Mouse (Mus musculus): ENCODE results near the gene Nudt14.

Nudt14 gene

GRCm38 (mm10) chr12:112941776-112942713 lies at the start of gene Nudt14:
Gene Nudt14 (minus strand): TSS chr12:112942124.
- DNase-seq (ENCODE audit: low spot score) = peak; percentile 82

- no peak for DNase-seq (ENCODE audit: low spot score)
Observed at GRCm38 (mm10) chr12:112991444-112991843, 49.5 kb upstream of the Nudt14 start.

DNA sequence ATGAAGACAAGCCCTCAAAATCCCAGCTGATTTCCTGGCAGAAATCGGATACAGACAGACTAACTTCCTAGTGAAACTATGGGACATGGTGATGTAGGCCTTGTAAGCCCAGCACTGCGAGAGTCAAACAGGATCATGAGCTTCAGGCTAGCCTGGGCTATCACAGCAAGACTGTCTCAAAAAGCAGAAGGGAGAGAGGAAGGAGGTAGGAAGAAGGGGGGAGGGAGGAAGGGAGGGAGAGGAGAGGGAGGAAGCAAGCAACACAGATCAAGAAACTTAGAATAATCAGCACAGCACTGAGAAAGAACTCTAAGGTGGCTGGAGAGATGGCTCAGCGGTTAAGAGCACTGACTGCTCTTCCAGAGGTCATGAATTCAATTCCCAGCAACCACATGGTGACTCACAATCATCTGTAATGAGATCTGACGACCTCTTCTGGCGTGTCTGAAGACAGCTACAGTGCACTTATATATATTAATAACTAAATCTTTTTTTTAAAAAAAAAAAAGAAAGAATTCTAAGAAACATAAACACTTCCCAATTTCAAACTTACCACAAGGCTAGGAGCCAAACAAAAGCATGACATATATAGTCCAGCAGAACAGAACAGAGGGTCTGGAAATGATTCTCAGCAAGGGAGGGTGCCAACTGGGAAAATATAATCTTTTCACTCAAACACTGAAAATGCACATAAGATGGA lies 48.9 kb upstream of the Nudt14 start:
- no peak for DNase-seq (ENCODE audit: low spot score)

GRCm38 (mm10) chr12:112987877-112988276 lies 46.0 kb upstream of the Nudt14 start:
- DNase-seq (ENCODE audit: low spot score) = peak; percentile 41

- no peak for DNase-seq (ENCODE audit: low spot score)
Observed at GRCm38 (mm10) chr12:112985346-112985745, 43.4 kb upstream of the Nudt14 start.

GRCm38 (mm10) chr12:112982031-112982430 lies 40.1 kb upstream of the Nudt14 start:
- DNase-seq (ENCODE audit: low spot score) = no peak

DNA sequence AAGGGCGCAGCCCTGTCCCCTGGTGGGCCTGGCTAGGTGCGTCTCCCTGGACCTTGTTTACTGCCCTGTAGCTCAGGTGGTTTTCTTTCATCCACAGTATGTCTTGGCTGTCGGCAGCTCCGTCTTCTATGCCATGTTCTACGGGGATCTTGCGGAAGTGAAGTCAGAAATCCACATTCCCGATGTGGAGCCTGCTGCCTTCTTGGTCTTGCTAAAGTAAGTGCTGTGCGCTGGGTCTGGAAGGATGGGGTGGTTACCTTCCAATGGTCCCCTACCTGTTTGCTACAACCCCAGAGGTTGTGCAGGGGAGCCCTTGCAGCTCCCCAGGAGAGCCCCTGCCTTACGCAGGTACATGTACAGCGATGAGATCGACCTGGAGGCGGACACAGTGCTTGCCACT lies 35.2 kb upstream of the Nudt14 start:
- no peak for DNase-seq (ENCODE audit: low spot score)

DNA sequence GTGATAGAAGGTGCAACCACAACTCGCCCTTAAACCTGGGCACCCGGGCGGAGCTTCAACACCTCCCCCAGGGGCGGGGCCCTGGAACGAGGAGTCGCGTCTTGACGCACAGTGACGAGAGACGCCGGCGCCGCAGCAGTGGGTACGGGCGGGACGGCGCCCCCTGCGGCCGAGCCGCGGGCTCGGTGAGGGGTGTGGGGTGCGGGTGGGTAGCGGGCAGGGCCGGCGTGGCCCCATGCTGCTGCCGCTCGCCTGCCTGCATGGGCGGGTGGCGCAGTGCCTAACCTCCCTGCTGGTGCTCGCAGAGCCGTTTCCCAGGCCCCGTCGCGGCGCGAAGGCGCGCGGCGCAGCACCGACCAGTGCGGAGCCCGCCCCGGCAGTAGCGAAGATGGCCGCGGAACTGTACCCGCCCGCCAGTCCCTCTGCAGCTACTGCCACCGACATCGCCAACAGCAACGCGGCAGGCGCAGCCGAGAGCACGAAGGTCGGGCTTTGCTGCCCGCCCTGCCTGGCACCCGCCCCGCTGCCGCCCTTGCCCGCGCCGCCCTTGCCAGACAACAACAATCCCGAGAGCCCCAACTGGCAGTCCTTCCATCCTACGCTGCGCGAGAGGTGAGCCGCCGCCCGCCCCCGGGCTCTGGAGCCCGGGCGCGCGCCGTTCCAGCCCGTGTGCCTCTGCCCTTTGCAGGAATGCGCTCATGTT lies 34.6 kb upstream of the Nudt14 start, which contains the start of gene Btbd6:
Btbd6 (plus strand) TSS at position 112 of the 703 bp plus-strand sequence.
- peak; percentile 93 for DNase-seq (ENCODE audit: low spot score)

DNA sequence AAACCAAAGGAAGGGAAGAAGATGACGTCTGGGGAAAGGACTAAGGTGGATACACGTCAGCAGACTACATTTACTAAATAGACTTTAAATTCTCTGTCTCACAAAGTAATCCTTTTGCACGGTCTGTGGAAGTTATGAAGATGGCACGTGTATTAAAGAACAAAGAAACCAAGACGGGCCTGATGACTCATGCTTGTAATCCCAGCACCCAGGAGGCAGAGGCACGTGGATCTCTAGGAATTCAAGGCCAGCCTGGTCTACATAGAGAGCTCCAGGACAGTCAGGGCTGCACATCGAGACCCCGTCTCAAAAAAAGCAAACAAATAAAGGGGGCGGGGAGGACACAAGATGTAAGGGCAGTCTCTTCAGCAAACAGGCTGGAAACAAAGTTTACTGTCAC lies 32.8 kb upstream of the Nudt14 start:
- no peak for DNase-seq (ENCODE audit: low spot score)

DNA sequence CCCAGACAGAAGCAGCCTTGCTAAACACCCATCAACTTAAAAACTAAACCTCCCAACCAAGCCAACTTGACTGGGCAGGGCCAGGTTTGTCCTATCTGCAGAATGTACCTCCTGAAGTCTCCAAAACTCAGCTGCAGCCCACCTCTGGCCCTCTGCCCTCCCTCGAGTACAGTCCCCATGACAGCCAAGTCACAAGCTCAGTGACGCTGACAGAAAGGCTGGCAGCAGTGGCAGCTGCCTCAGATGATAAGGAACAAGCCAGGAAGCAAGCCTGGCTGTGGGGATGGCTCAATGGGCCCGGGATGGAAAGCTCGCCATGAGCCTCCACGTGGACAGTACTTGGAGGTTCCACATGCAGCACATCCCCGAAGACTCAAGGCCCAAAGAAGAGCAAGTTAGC lies 27.7 kb upstream of the Nudt14 start:
- no peak for DNase-seq (ENCODE audit: low spot score)

DNA sequence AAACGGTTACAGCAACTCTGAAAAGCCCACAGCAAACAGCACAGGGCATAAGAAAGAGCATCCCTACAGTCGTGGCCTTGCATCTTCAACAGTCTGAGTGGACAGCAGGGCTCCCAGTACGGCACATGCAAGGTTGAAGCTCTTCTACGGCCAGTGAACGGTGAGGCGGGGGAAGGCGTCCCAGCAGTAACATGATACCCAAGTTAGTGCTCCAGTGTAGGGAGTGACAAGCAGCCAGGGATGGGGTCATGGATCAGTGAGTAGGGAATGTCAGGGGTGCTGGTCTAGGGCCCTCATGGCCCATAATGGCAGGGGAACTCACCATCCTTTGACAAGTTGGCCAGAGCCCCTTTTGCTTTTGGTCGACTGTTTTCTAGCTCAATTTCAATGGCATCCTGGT lies 27.0 kb upstream of the Nudt14 start:
- DNase-seq (ENCODE audit: low spot score) = no peak

DNA sequence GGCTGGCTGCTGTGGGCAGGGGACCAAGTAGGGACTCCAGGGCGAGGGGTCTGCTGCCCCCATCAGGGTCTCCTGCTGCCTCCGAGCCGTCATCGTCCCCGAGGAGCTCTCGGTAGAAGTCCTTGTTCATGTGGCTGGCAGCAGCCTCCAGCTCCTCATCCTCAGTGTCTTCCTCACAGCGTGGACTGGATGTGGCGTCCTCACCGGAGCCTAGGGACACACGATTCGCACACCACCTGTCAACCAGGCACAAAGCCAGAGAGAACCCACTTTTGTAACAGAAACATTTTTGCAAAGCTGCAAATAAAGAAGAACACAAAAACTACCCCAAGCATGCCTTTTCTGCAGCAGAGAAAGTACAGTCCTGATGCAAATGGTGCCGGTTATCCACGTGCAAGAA lies 23.9 kb upstream of the Nudt14 start:
- DNase-seq (ENCODE audit: low spot score) = no peak

- no peak for DNase-seq (ENCODE audit: low spot score)
Observed at GRCm38 (mm10) chr12:112961872-112962271, 19.9 kb upstream of the Nudt14 start.

DNA sequence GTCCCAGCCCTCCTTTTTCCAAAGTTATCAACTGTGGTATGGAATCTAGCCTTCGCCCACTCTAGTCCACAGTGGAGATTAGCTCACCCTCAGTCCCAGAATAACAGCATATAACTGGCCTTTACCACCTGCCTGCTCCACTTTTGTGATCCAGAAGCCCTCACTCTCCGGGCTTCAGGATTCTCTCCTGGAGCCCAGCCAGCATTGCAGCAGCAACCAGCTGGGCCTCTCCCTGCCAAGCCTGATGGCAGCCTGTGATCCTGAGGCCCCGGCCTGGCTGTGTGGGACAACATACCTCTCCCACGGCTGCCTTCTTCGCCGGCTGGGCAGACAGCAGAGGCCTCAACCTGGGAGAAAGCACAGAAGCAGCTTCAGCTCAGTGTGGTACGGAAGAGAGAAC lies 19.5 kb upstream of the Nudt14 start:
- DNase-seq (ENCODE audit: low spot score) = no peak

DNA sequence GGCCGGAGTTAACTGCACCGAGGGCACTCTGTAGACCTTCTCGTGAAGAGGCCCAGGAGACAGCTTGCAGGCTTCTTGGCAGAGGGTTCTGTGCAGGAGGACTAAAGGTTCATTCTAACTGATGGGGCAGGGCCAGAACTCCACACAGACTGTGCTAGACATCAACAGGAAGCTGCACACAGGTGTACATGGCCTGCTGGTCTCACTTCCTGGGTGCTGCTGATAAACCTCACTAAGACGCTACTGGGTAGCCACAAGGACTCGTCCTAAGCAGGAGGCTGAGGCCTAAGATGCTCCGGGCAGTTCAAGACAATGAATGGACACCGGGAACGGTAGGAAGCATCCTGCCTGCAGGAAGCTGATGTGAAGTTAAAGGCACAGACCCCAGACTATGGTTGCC lies 17.5 kb upstream of the Nudt14 start:
- DNase-seq (ENCODE audit: low spot score) = no peak

GRCm38 (mm10) chr12:112958303-112958702 lies 16.4 kb upstream of the Nudt14 start:
- peak; percentile 58 for DNase-seq (ENCODE audit: low spot score)

- DNase-seq (ENCODE audit: low spot score) = peak; percentile 80
Observed at GRCm38 (mm10) chr12:112955800-112956199, 13.9 kb upstream of the Nudt14 start.

GRCm38 (mm10) chr12:112952926-112953565 lies 11.1 kb upstream of the Nudt14 start:
- DNase-seq (ENCODE audit: low spot score) = no peak

GRCm38 (mm10) chr12:112952433-112952832 lies 10.5 kb upstream of the Nudt14 start:
- DNase-seq (ENCODE audit: low spot score) = peak; percentile 80

- DNase-seq (ENCODE audit: low spot score) = no peak
Observed at GRCm38 (mm10) chr12:112951150-112951842, 9.4 kb upstream of the Nudt14 start.

DNA sequence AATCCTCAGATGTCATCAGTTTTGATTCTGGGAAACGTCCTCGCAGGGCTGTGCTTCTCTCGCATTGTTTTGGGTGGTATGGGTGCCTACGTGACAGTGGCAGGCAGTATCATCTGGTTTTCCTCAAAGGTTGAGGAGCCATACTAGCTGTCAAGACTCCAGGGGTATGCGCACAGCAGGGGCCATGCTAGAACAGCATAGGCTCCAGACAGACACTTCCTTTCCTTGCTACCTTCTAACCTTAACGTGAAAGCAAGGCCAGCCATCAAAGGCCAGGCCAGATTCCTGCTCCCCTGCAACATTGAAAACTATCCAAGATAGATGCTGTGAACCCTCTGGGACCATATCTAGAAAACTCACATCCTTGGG lies 8.8 kb upstream of the Nudt14 start:
- DNase-seq (ENCODE audit: low spot score) = no peak
